Mouse (Mus musculus): Measurements from ENCODE around the gene Slco3a1.

GRCm38 (mm10) chr7:74348318-74348890 is 206.2 kb downstream of the Slco3a1 start:
- TF ChIP-seq CTCF (IDR thresholded peaks at IDR 0.05; ENCODE audit: low read depth, low read length) (no peak), POLR2A (IDR thresholded peaks at IDR 0.05; ENCODE audit: extremely low read depth, insufficient read depth, low read length) (no peak)

Data from liver, adult 2 months (tissue).